Mouse (Mus musculus) layer of hippocampus, adult 18-20 months (tissue): ENCODE results near the gene Gna12. TPM values are rescaled to one million over a fixed set of nuclear protein-coding genes. Genes with fewer than 3 reads are reported as not detected.

Experiments used
- DNase-seq, 2 experiments: peaks; one replicate each; pipeline ENCODE4 v3.0.0; 2022; ENCODE audit warnings: low spot score in 2 of 2
- total RNA-seq, 2 experiments: library from RNA; stranded (reverse); gene quantifications; 2 replicates each; pipeline ENCODE4 v1.2.3; 2021

Gna12 gene
- total RNA-seq, 2 experiments from 2014 or later = 86.2 to 95.6 TPM

DNA sequence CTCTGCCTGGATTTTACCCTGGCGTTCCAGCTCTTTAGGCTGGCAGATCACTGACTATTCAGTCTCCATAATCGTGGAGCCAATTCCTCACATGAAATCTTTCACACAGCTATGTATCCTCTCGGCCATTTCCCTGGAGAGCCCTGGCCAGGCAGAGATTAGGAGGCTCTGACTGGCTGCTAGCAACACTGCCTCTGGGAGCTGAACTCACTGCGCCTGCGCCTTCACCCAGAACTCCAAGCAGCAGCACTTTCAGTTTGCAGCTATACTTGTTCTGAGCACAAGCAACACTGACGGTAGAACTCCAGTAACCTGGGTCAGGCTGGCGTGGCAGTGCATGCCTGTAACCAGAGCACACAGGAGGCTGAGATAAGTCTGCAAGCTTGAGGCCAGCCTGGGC, 32.1 kb downstream of the Gna12 start:
- peak in 1 of 2 experiments; percentile 51 for DNase-seq

DNA sequence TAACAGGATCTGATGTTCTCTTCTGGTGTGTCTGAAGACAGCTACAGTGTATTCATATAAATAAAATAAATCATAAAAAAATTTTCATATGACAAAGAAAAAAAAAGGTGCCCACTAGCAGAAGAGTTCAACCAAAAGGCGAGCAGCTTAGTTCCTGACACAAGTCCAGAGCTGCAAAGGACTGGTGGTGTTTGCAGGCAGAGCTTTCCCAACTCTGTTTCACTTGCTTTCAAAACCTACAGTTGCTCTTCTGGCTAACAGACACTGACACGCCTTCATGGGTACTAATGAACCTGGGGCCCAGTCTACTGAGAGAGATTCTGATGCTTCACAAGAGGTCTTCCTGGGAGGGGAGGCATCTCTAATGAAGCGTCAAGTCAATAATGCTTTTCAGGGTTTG, 34.2 kb downstream of the Gna12 start:
- no peak for DNase-seq

DNA sequence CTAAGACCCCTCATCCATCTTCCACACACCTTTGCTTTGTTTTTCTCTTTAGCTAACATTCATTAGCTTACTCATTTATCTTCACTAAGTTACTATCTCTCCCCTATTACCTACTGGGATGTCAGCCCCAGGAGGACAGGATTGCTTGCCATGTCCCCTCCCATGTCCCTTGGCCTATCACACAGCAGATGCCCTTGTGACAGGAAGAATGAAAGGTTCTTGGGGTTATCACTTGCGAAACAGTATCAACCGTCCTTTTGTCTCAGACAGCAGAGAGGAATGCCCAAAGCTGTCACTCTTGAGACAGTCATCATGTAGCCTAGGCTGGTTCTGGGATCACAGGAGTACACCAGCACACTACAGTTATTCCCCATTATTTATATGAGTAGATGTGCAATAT, 35.1 kb downstream of the Gna12 start:
- no peak for DNase-seq

DNA sequence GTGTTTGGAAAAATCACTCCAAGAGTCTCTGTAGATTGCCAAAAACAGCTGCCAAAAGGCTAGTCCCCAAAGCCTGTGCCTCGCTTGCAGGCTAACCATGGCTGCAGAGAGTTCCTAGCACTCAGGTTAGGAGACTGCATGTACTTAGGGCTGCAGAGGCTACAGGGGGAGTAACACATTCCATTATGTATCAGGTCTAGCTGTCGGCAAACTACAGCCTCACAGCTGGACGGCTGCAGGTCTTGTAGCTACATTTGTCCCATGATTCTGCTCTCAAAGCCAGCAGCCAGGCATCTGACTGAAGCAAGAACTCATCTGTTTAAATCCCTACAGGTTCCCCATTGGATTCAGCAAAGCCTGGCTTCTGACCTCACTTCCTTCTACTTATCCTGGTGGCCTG, 35.5 kb downstream of the Gna12 start:
- no peak for DNase-seq

GRCm38 (mm10) chr5:140792233-140792632, 38.0 kb downstream of the Gna12 start:
- DNase-seq = no peak

GRCm38 (mm10) chr5:140790937-140791877, 39.0 kb downstream of the Gna12 start:
- peak in 1 of 2 experiments; percentile 62 for DNase-seq

DNA sequence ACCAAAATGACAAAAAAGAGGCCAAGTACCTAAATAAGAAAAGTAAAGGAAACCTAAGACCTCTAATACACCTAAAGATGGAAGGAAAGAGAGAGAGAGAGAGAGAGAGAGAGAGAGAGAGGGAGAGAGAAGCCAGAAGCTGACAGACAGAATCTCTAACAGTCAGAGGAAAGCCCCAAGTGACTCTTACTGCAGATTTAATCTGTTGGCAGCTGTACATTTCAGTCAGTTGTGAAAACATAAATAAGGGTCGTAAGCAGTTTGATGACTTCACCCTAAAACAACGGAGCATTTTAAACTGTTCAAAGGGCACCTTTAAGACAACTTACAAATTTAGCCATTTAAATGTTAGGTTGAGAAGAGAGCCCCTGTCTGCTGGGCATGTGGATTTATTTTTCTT, 39.8 kb downstream of the Gna12 start:
- no peak for DNase-seq

GRCm38 (mm10) chr5:140789561-140789960, 40.7 kb downstream of the Gna12 start:
- no peak for DNase-seq

DNA sequence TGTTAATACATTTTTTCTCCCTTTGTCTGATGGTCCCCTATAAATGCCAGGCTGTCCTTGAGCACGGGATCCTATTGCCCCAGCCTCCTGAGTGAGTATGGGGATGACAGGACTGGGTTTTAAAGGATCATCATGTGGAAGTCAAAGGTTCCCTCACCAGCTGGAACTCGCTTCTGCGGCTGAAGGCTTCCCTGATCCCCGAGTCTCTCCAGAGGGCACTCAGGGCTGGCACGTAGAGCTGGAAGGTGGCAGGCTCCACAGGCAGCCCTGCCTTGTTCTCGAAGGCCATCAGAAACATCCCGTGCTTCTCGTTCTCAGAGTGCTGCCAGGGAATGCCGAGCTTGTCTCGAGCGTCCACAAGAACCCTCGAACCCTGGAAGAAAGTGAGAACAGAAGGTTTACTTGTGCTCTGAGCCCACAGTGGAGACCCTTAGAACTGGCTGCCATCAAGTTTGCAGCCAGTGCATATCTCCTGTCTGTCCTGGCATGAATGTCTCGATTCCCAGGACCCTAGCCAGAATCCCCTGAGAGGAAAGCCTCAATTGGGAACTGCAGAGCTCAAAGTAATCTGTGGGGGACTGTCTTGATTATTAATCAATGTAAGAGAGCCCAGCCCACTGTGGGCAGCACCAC, 44.9 kb downstream of the Gna12 start:
- no peak for DNase-seq

- DNase-seq = no peak
These were observed 45.9 kb downstream of the Gna12 start for GRCm38 (mm10) chr5:140784288-140784687.

- DNase-seq = no peak
These were observed 46.7 kb downstream of the Gna12 start for GRCm38 (mm10) chr5:140783577-140783976.

DNA sequence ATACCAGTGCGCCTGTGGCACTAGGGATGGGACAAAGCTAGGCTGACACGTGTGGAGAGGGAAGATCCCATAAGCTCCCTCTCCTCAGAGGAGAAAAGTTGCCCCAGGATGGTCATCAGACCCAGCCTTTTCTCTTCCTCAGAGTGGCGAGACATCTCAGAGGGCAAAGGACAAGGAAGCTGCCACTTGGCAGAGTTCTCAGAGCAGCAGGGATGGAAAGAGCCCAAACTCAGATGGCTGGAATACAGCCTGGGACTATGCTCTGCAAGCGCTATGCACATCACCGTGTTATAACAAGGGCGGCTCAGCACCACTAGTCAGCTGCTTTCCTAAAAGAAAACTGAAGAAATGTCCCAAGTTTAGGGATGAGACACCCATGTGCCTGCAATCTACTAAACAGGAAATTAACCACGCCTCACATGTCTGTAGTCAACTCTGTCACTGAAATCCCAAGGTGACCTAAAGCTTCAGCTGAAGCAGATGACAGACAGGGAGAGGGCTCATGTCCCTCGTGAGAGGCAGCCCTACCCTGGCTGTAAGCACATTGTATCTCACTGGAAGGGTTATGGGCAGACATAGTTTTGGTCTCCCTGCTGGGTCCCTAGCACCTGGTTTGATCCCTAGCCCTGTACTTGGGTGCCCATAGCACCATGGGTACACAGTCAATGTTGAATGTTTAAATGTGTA, 48.2 kb downstream of the Gna12 start:
- no peak for DNase-seq

- no peak for DNase-seq
These were observed 49.1 kb downstream of the Gna12 start for GRCm38 (mm10) chr5:140781122-140781521.

GRCm38 (mm10) chr5:140776968-140777367, 53.3 kb downstream of the Gna12 start:
- DNase-seq = no peak

DNA sequence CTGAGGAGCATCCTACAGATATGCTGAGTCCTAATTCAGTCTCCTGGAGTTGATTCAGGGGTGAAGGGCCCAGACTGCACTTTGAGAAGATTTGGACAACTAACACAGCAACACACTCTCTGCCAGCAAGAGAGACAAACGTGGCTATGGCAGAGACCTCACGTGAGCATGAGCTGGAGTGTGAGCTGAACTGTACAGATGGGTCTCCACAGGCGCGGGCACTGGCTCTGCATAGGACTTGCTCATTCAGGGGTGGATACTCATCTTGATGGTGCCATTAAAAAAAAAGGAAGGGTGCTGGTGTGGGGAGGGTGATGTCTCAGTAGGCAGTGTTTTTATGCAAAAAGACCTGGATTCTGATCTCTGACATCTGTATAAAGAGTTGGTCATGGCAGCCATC, 55.1 kb downstream of the Gna12 start:
- DNase-seq = no peak

- no peak for DNase-seq
These were observed 58.1 kb downstream of the Gna12 start for GRCm38 (mm10) chr5:140772158-140772557.

GRCm38 (mm10) chr5:140771612-140772011, 58.6 kb downstream of the Gna12 start:
- no peak for DNase-seq

DNA sequence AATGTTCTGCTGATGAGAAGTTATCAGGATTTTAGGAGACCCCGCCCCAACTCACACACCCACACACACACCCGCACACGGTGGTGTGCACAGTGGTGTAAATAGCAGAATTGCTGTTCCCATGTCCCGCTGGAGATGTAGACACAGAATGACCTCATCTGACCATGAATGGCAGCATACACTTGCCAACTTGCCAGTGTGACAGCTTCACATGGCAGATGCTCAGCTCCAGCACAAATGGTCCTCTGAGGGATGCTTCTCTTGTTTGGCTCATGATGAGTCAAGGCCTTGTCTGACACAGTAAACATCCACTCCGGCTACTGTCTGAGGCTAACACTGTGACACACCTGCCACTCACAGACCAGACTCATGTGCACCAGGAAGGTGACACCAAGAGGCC, 61.9 kb downstream of the Gna12 start:
- DNase-seq = peak; percentile 79 to 92

GRCm38 (mm10) chr5:140767704-140768141, 62.5 kb downstream of the Gna12 start:
- DNase-seq = peak; percentile 56 to 75

DNA sequence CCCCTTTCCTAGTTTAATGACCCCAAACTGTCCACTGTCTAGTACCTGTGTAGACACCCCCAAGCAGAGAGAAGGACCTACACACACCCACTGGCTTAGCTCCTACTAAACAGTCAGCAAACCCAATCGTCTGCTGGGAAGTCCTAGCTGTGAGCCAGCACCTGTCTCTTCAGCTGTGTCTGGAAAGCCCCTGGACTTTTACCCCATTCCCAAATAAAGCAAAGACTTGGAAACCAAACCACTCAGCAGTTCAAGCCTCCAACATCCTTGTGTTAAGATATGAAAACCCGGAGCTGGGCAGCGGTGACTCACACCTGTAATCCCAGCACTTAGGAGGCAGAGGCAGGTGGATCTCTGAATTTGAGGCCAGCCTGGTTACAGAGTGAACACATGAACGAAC, 63.7 kb downstream of the Gna12 start:
- no peak for DNase-seq

DNA sequence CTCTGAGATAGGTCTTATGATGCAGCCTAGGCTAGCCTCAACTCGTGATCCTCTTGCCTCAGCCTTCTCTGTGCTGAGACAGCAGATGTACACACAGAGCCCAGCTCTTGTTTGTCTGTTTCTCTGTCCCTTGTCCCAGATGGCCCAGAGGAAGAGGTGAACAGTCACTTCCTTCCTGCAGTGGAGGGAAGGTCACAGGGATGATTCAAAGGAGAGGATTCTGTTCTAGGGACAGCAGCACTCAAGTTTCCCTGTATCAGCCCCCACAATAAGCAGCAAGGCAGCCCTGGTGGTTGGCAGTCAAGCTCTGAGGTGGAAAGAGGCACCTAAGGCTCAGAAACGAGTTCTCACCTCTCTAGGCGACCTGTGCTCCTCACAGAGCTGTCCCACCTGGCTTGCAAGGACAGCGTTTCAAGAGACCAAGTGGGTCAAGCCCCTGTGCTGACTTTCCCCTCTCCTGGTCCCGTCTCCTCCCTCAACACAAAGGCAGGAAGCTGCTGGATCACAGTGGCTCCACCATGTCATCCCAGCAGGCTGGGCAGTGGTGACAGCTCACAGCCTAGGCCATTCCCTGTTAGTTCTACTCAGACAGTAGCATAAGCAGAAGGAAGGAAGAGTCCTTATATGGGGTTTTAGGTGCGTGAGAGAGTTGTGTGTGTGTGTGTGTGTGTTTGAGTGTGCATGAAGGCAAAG, 65.2 kb downstream of the Gna12 start:
- DNase-seq = no peak
